Mouse (Mus musculus): ENCODE data around the gene Padi3.

Gene Padi3

DNA sequence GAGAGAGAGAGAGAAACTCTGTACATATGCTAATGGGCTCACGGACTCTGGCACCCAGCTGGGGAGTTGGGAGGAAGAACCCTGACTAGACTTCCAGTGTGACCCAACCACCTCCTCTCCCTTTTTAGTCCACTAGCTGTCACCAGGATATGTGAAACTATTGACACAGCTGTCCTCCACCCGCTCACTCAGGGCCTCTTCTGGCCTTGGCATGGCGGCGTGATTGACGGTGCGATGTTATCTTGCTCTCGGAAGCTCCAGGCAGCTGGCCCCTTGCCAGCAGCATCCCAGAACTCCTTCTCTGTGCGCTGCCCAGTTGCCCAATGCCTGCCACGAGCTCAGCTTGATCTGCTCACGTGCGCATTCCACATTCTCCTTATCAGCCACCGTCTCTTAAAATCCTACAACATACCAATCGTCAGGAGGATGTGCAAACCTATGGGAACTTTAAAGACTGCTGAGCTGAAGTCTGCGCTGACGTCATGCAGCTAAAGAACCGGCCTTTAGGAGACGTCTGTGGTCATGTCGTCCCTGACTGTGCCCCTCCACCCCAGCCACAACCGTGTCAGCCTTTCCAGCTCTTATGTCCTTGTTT is 30.5 kb downstream of the Padi3 start:
- no peak for DNase-seq

DNA sequence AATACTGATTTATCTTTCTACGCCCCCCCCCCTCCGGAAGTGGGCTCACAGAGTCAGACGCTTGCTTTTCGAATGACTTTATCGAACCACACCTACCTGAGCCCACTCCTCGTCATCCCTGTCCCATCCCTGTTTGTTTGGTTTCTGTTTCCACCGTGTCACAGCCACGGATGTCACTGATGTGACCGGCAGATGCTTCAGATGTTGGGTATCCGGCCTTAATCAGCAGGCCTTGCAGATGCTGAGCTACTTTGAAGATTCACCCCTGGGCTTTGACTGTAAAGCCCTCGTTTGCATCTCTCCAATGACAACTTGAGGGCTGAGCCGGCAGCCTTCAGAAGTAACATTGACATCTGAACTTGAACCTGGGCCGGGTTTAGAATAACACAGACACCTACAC is 33.8 kb downstream of the Padi3 start:
- no peak for DNase-seq

DNA sequence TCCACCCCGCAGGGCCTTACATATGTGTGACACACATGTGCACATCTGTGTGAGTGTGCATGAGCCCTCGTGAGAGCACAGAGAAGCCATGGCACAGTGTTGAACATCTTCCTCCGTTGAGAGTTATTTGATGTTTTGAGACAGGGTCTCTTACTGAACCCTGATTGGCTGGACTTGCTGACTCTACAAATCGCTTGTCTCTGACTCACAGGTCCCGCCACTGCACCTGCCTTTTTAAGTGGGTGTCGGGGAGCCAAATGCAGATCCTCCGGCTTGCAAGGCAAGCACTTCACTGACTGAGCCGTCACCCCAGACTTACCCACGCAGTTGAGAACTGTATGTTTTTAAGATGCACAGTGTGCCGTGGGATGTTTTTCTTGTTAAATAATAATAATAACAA is 34.6 kb downstream of the Padi3 start:
- DNase-seq: no peak

DNA sequence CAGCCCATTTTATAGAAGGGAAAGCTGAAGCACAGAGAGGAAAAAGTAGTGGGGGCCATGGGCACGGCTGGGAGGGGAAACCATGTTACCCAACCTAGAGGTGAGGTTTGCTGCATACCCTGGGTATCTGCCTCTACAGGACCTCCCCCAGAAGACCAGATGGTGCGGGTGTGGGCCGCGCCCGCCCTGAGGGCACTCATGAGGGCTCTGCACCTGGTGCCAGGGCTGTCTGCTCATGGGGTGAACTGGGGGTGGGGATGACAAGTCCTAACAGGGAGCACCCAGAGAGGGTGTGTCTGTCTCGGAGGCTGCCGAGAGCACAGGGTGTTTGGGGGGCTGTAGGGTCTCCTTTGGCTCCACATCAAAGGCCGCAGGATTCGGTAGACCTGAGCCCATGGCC is 35.6 kb downstream of the Padi3 start:
- DNase-seq: no peak

DNA sequence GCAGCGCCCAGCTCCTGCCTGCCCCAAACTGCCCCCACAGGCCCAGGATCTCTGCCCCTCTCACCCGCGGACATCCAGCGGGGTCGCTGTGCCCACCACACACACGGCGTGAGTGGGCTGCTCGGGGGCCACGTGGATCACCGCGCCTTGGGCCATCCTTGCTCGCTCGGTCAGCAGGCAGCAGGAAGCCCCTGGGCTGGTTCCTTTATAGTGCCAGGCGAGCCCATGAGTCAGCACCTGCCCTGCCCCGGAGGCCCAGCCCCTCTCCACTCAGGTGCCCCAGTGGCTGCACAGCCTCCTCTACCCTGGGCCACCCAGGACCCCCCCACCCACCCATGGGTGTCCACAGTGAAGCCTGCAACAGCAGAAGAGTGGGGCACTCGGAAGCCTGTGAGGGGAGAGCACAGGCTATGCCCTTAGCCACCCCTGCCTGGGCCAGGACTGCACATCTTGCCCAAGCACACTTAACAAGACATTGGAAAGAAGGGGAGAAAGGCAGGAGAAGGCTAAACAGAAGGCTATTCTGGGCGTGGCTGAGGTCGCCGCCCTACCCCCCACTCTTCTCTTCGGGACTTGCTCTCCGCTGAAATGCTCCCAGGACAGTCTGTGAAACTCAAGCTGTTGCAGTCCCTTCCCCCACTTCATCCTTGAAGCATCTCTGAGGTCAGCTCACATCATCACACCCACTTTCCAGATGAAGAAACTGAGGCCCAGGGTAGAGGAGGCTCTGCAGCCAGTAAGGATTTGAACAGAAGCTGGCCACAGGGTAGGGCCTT is 36.2 kb downstream of the Padi3 start, which contains the start of gene Padi4:
TSS of gene Padi4 (minus strand) at position 212 of the 776 bp plus-strand sequence.
- DNase-seq: no peak

DNA sequence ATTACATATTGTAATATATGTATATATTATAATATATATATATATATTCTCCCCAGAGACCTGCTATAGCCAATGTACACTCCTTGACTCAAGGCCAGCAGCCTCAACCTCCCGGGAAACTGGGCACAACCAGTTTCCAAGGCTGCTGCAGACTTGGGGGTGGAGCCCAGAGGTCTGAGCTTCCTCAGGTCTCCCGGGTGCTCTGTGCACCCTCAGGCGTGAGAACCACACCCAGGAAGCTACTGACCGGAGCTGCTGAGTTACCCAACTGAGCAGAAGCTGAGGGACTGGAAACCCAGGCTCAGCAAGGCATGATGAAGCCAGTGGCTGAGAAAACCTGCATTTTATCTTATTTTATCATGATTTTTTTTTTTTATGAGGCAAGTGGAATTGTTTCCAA is 39.4 kb downstream of the Padi3 start:
- no peak for DNase-seq

DNA sequence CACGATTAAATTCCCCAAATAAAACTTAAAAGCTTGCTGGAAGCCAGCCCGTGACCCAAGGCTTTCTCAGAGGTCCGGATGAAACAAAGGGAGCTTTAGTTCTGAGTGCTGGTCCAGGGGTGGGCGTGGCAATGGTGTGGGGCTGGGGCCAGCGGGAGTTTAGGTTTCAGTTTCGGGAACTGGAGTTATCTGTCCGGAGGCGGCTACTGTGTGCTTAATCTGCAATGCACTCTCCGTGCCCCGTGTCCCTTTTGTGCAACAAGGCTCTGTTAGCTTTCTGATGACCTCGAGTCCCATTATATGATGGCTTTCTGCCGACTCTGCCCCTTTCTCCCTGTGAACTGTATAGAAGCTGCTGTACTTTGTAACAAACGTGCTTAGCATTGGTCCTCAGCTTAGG is 40.0 kb downstream of the Padi3 start:
- DNase-seq: no peak

DNA sequence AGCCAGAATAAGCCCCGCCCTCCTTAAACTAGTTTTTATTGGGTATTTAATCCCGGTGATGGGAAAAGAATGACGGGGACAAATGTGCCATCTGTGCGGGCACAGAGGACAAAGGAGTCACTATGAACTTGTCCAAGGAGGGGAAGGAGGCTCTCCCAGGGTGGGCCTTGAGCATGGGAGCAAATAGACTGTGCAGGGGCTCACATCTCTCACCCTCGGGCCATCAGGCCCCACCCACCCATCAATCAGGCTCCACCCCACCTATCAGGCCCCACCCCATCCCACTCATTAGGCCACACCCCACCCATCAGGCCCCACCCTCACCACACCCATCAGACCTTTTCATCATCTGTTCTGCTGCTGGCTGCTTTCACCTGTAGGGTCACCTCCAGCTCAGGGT is 41.5 kb downstream of the Padi3 start:
- no peak for DNase-seq

DNA sequence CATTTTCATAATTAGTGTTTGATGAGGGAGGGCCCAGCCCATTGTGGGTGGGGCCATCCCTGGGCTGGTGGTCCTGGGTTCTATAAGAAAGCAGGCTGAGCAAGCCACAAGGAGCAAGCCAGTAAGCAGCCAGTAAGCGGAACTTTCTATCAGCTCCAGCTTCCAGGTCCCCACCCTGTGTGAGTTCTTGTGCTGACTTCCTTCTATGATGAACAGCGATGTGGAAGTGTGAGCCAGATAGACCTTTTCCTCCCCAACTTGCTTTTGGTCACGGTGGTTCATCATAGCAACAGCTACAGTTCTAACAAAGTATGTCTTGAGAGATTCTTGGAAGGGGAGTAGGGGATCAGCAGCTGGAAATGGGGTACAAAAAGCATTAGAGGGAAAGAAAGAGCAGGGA is 44.5 kb downstream of the Padi3 start:
- DNase-seq: no peak

DNA sequence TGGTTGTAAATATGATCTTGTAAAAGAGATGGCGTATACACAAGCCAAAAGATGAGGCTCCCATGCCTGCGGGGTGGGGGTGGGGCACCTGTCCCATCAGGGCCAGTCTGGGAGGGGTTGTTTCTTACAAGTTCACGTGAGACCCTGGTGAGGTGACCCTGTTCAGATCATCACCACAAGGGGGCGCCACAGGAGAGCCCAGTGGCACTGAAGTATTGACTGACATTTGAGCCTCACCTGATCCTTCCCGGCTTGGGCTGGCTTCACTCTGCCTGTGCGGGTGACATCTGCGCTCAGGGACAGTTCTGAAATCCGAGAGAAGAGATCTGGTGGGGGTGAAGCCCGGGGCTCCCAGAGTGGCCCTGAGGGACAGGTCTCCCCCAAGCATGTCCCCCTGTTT is 47.3 kb downstream of the Padi3 start:
- peak; percentile 16 for DNase-seq

DNA sequence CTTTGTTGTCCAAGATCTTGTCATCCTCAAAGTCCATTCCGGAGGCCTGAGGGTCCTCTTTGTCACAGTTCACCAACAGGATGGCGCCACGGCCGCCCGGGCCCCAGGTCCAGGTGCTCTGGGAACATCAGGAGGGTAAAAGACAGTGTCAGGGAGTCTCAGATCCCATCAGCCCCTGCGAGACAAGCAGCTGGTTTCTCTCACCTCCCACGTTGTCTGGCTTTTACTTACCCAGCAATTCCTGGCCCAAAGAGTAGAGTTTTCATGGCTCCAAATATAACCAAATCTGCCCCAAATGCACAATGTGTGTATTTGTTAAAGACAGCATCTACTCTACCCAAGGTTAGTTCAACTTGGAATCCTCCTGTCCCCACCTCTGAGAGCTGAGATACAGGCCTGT is 48.8 kb downstream of the Padi3 start:
- no peak for DNase-seq

DNA sequence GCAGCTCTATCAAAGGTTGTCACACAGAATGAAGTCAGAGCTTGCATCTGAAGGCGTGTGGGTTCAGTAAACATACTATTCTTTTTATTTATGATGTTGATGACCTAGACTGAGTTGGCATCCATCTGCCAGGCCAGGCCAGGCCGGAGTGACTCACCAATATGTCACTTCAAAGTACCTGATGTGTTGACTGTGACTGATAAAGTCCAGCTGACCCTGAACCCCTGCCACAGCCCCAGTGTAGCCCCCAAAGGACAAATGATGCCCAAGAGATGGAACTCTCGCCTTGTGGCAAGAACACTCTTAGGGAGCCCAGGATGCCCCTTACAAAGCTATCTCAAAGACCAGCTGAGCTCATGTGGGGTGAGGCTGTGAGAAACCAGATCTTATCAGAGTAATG is 54.6 kb downstream of the Padi3 start:
- DNase-seq: no peak

DNA sequence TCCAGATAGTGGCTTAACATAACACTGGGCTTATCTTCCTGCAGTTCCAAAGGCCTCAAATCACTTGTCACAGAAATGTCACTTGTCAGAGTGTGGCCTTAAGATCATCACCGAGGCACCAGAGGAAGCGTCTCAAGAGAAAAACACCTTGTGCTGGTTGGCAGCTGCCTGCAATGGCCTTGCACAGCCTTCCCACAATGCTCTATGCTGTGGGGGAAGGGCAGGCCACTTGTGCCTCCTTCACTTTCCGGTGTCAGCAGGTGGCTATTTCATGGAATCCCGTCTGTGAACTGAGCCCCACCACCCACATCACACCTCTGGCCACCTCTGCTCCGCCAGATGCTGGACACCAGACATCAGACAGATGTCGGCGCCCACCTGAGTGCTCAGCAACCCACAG is 57.1 kb downstream of the Padi3 start:
- no peak for DNase-seq

DNA sequence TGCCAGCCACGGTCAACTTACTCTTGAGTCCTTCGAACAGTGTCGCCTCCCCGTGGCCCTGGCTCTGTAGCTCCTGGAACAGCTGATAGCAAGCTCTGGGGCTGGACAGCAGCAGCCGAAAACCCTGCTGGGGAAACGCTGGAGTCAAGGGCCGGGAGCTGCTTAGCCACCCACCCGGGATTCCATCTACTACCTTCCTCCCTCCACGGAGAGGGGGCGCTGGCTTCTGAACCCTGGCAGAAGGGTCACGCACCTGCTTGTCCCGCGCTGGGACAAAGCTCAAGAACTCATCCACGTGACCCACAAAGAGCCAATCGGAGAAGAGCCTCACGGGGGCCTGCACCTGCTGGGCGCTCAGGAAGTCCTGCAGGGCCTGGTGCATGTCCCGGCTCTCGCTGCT is 60.1 kb downstream of the Padi3 start:
- peak; percentile 5 for DNase-seq

DNA sequence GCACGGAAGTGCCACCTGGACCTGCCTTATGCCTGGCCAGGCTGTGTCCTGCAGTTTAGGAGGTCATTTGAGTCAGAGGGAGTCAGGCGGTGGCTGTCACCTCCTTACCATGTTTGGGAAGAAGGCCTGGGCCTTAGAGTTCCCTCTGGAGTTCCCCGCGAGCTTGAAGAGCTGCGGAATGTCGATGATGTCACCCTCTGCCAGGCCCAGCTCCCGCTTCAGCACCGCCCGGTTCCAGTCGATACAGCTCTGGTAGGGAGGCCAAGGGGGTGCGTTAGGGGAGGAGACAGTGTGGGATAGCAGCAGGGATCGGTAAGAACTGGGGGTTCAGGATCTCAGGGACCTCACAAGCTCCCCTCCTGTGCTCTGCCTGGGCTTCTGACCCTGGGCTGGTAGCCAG is 62.5 kb downstream of the Padi3 start:
- no peak for DNase-seq

DNA sequence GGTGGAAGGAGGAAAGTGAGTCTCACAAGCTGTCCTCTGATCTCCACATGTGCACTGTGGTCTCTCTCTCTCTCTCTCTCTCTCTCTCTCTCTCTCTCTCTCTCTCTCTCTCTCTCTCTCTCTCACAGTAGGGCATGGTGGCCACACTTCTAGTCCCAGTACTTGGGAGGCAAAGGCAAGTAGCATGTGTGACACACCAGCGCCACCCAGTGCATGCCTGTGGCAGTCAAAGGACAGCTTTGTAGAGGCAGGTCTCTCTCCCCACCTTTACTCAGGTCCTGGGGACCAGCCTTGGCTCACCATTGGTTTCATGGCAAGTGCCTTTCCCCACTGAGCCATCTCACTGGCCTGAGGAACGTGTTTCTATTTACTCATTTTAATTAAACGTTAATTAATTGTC is 65.8 kb downstream of the Padi3 start:
- DNase-seq: peak; percentile 29

DNA sequence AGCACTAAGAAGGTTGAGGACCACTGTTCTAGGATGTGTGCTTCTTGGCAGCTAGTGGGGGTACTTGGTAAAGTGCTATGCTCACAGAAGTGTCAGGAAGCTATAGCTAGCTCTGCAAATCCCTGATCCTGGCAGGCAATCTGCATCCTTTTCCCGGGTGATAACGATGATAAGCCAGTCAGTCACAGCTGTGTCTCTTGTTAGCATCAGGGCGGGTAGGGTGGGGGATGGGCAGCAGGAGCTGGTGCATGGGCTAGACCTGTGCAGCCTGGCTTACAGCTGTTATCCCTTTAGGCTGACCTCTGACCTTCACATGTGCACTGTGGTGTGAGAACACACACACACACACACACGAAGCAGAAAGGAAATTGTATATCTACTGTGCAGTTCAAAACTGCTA is 67.4 kb downstream of the Padi3 start:
- no peak for DNase-seq

DNA sequence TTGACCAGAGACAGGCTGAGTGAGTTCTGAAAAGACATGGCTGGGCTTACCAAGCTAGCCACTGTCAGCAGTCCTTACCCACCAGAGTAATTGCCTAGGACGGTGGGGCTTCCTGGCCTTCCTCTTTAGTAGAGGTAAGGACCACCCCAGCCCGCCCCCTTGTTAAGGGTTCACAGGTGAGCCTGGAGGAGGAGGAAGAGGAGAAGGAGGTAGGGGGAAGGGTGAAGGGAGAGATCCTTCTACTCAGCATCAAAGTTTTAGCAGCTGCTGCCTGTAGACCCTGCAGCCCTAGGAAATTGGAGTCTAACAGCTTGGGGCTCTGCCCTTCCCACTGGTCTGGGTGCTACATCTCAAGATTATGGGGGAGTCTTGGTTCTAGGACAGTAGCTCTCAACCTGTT is 67.9 kb downstream of the Padi3 start, which contains the start of gene Padi6:
TSS of gene Padi6 (minus strand) at position 101 of the 400 bp plus-strand sequence.
- no peak for DNase-seq

DNA sequence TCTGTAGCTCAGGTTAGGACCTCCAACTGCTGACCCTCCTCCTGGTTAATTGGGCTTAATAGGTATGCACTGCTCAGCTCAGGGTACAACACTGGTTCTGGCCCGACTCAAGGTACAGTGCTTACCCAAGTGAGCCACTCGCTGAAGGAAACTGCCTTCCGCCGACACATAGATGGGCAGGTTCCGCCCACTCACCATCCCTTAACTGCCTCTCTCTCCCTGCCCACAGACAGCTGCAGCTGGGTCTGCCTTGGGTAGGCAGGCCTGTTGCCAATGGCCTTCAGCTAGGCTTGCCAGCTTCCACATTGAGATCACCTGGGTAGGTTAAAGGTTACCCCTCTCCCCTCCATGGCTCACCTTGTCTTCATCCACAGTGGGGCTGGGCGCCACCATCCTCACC is 69.0 kb downstream of the Padi3 start:
- DNase-seq: no peak

DNA sequence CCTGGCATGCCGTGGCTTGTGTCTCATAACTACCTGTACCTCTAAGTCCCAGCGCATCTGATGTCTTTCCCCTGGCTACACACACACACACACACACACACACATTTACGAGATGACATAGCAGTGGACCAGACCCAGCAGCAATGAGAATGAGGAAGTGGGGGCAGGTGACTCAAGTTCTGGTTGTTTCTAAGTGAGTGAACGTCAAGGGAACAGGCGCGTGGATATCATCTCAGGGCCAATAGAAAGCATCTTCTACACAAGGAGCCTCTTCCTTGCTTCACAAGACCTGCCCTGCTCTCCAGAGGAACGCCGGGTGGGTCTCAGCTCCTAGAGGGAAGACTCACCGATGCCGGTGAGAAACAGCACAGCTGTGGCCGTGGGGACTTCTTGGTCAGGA is 69.8 kb downstream of the Padi3 start:
- no peak for DNase-seq
